Mouse (Mus musculus) cerebellum, adult 2 months (tissue): Measurements from ENCODE around the gene Gramd1a.

Experiments
- CTCF ChIP-seq: fragments of 200-500 bp; IDR thresholded peaks from 2 replicates; pipeline ENCODE4 v1.5.1; 2011; ENCODE audit warnings: low read depth, mild to moderate bottlenecking, control low read depth, low read length, moderate library complexity, borderline replicate concordance; ENCODE audit not compliant: insufficient read depth
- POLR2A ChIP-seq: fragments of 200-500 bp; IDR thresholded peaks from 2 replicates; pipeline ENCODE4 v1.6.1; 2011; ENCODE audit warnings: low read length, control low read depth, borderline replicate concordance; ENCODE audit not compliant: insufficient read depth

- TF ChIP-seq CTCF: no peak
- TF ChIP-seq POLR2A: no peak
These were observed 41.9 kb downstream of the Gramd1a start for GRCm38 (mm10) chr7:31113800-31114199.
